Mouse (Mus musculus) lung, adult 2 months (tissue): ENCODE results near the gene Gstz1. TPM values are rescaled to one million over a fixed set of nuclear protein-coding genes. Genes with fewer than 3 reads are reported as not detected.

Source experiments
- DNase-seq: peaks from one replicate; pipeline ENCODE4 v3.0.0; 2022
- H3K4me1 ChIP-seq: fragments of 200-500 bp; 2 replicates; pipeline ENCODE4 v1.6.1; 2011; ENCODE audit warnings: low read length; ENCODE audit not compliant: control insufficient read depth, insufficient read depth
- H3K4me3 ChIP-seq: fragments of 200-500 bp; replicated peaks from 2 replicates; pipeline ENCODE3; 2011; ENCODE audit warnings: low read depth, mild to moderate bottlenecking, control low read depth, low read length; ENCODE audit errors: extremely low read depth
- CTCF ChIP-seq: fragments of 200-500 bp; IDR thresholded peaks from 2 replicates; pipeline ENCODE4 v1.5.1; 2011; ENCODE audit warnings: mild to moderate bottlenecking, low read length, control low read depth; ENCODE audit not compliant: insufficient read depth
- POLR2A ChIP-seq: fragments of 200-500 bp; IDR thresholded peaks from 2 replicates; pipeline ENCODE4 v1.6.1; 2011; ENCODE audit warnings: low read depth, mild to moderate bottlenecking, control low read depth, low read length, borderline replicate concordance; ENCODE audit errors: extremely low read depth
- WGBS: fragments of 180-500 bp; shearing (Covaris S2); methylation state at CpG from one replicate; pipeline ENCODE4 v1.1.7; 2018; 5-methylcytosine and 5-hydroxymethylcytosine counted together
- polyA plus RNA-seq: library from polyadenylated mRNA; depleted of rRNA; stranded (reverse); fragments of >200 nt; gene quantifications from 2 replicates; pipeline ENCODE4 v1.2.3, GENCODE M21; 2012; rRNA removed

The Gstz1 gene
- 54.5 and 69.7 TPM in 2 replicates for polyA plus RNA-seq

GRCm38 (mm10) chr12:87146966-87147365, at the start of gene Gstz1:
Gene Gstz1 (plus strand): TSS chr12:87147165.
- Histone ChIP-seq H3K4me1 (no peaks in the 10 kb centered on the region), H3K4me3 (peak within 1 kb of the TSS; percentile 98)
- peak; percentile 88 for DNase-seq
- TF ChIP-seq CTCF, result no peak
- TF ChIP-seq POLR2A, result peak; percentile 43; the same call in 1 of the 2 replicates
- WGBS, result under 1% methylated on average over 27 of the region's 27 CpGs

- TF ChIP-seq POLR2A (no peak), CTCF (no peak)
- 74% methylated on average over 4 of the region's 4 CpGs for WGBS
- Histone ChIP-seq H3K4me3 (no peak overlapping the region), H3K4me1 (no peaks in the 10 kb centered on the region; the same call in 1 of the 2 replicates)
- no peak for DNase-seq
Observed at GRCm38 (mm10) chr12:87100331-87100730, 46.6 kb upstream of the Gstz1 start.

GRCm38 (mm10) chr12:87102165-87102631, 44.8 kb upstream of the Gstz1 start, which contains the start of gene Ngb:
Gene Ngb (minus strand): TSS chr12:87102539.
- H3K4me3 ChIP-seq, result no peak within 1 kb of the TSS
- 7% methylated on average over 32 of the region's 32 CpGs for WGBS
- no peak for DNase-seq
- TF ChIP-seq CTCF, result no peak
- no peak for TF ChIP-seq POLR2A
- H3K4me1 ChIP-seq, result no peaks in the 10 kb centered on the region; the same call in 1 of the 2 replicates

GRCm38 (mm10) chr12:87103471-87103870, 43.5 kb upstream of the Gstz1 start:
- no peaks in the 10 kb centered on the region; the same call in 1 of the 2 replicates for H3K4me1 ChIP-seq
- no peak for DNase-seq
- no peak overlapping the region for H3K4me3 ChIP-seq
- WGBS, result 86% methylated on average over 4 of the region's 4 CpGs
- no peak for TF ChIP-seq POLR2A
- TF ChIP-seq CTCF, result no peak

- TF ChIP-seq CTCF (no peak), POLR2A (no peak)
- no peak for DNase-seq
- H3K4me1 ChIP-seq, result no peaks in the 10 kb centered on the region; the same call in 1 of the 2 replicates
- WGBS, result 56% methylated on average over 4 of the region's 4 CpGs
- no peak overlapping the region for H3K4me3 ChIP-seq
Observed at GRCm38 (mm10) chr12:87104796-87105195, 42.2 kb upstream of the Gstz1 start.

GRCm38 (mm10) chr12:87107357-87107977, 39.5 kb upstream of the Gstz1 start:
- WGBS, result 66% methylated on average over 3 of the region's 3 CpGs
- H3K4me3 ChIP-seq, result no peak overlapping the region
- no peak for DNase-seq
- H3K4me1 ChIP-seq, result no peaks in the 10 kb centered on the region
- TF ChIP-seq POLR2A (no peak), CTCF (no peak)

GRCm38 (mm10) chr12:87121918-87122589, 24.9 kb upstream of the Gstz1 start:
- TF ChIP-seq POLR2A (no peak), CTCF (no peak)
- Histone ChIP-seq H3K4me1 (no peaks in the 10 kb centered on the region), H3K4me3 (no peak overlapping the region)
- 81% methylated on average over 4 of the region's 4 CpGs for WGBS
- no peak for DNase-seq

- whole genome bisulfite sequencing, result 87% methylated on average over 4 of the region's 4 CpGs
- TF ChIP-seq CTCF (no peak), POLR2A (no peak)
Observed at GRCm38 (mm10) chr12:87127256-87127655, 19.7 kb upstream of the Gstz1 start.

GRCm38 (mm10) chr12:87130224-87130623, 16.7 kb upstream of the Gstz1 start:
- no peaks in the 10 kb centered on the region; the same call in 1 of the 2 replicates for H3K4me1 ChIP-seq
- 95% methylated on average over 4 of the region's 4 CpGs for WGBS
- no peak for TF ChIP-seq POLR2A
- TF ChIP-seq CTCF, result no peak
- H3K4me3 ChIP-seq, result no peak overlapping the region
- no peak for DNase-seq

More at GRCm38 (mm10) chr12:87127256-87127655, 19.7 kb upstream of the Gstz1 start:
- Histone ChIP-seq H3K4me3 (no peak overlapping the region), H3K4me1 (no peaks in the 10 kb centered on the region; the same call in 1 of the 2 replicates)
- DNase-seq, result no peak
